Mouse (Mus musculus): ENCODE results near the gene Gpsm2. TPM values are rescaled to one million over a fixed set of nuclear protein-coding genes. Genes with fewer than 3 reads are reported as not detected.

Gene Gpsm2
- polyA plus RNA-seq, 1 experiment = 7.0 TPM

DNA sequence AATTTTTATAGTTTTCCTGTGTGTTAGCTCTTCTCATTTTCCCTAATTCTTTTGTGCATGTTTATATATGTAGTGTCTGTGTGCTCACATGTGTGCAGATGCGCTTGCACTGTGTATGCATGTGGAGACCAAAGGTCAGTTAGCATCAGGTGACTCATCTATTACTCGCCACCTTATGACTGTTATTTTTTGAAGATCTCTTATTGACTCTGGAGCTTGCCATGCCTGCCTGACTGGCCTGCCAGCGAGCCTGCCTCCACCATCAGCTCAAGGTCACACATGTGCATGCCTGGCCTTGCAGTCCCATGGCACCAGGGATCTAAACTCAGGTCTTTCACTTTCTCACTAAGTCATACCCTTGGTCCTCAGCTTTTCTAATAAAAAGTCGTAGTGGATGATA is 81.1 kb downstream of the Gpsm2 start:
- TF ChIP-seq GATA1 (IDR thresholded peaks at IDR 0.05; ENCODE audit: low read length) = no peak

DNA sequence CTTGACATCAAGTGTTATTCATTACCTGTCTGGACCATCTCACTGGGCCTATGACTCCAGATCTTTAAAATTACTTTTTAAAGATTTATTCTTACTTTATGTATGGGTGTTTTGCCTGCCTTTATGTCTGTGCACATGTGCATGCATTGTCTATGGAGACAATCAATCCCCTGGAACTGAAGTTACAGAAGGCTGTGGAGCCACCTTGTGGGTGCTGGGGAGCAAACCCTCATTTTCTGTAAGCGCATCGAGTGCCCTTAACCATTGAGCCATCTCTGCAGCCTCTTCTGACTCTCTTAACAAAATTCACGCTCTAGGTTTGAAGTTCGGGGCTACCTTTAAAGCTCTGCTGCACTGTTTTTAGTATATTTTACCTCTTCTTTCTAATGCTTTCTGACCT is 82.7 kb downstream of the Gpsm2 start:
- TF ChIP-seq GATA1 (IDR thresholded peaks at IDR 0.05; ENCODE audit: low read length) = no peak

DNA sequence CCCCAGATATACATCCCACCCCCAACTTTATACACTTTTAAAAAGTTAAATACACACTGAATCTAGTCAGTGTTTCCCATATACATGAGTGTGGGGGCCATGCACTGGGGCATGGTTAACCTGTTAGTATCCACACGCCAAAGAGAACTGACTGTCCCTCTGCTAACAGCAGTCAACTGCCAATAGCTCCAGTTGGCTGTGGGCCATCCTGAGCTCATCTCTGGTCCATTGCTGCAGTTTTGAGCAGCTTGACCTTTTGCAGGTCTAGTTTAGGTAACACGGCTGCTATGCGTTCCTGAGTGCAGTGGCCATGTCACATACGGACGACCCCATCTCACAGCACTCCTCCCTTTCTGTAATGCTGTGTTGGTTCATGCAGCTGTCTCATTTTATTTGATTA is 87.3 kb downstream of the Gpsm2 start:
- TF ChIP-seq GATA1 (IDR thresholded peaks at IDR 0.05; ENCODE audit: low read length) = no peak

Other genes starting within 250 kb of the Gpsm2 start
- gene 1700013F07Rik, start 188.2 kb downstream of the Gpsm2 start, polyA plus RNA-seq (2012) = not detected in 2 replicates
- gene 5330417C22Rik, start 185.8 kb downstream of the Gpsm2 start, polyA plus RNA-seq (2012) = not detected in 2 replicates
- gene Tmem167b, start 159.8 kb downstream of the Gpsm2 start, polyA plus RNA-seq (2012) = 1.7 and 2.3 TPM in 2 replicates
- gene Taf13, start 150.6 kb downstream of the Gpsm2 start, polyA plus RNA-seq (2012) = 0.35 and 0.38 TPM in 2 replicates
- 1.5 and 1.6 TPM in 2 replicates for gene Wdr47, start 131.0 kb downstream of the Gpsm2 start, polyA plus RNA-seq (2012)
- gene Clcc1, start 68.4 kb downstream of the Gpsm2 start, polyA plus RNA-seq (2012) = 15.5 and 21.0 TPM in 2 replicates
- gene Aknad1, start 17.3 kb upstream of the Gpsm2 start, polyA plus RNA-seq (2012) = not detected in 2 replicates
- gene Stxbp3, start 118.2 kb upstream of the Gpsm2 start, polyA plus RNA-seq (2012) = 9.7 and 11.4 TPM in 2 replicates
- not detected in 2 replicates for gene Fndc7, start 167.7 kb upstream of the Gpsm2 start, polyA plus RNA-seq (2012)
- 110 and 127 TPM in 2 replicates for gene Prpf38b, start 189.4 kb upstream of the Gpsm2 start, polyA plus RNA-seq (2012)
- gene Henmt1, start 217.6 kb upstream of the Gpsm2 start, polyA plus RNA-seq (2012) = 0.03 TPM in 1 of 2 replicates, not detected in the other
- gene Gm9857, start 218.1 kb upstream of the Gpsm2 start, polyA plus RNA-seq (2012) = not detected in 2 replicates

All from G1E-ER4 (cell line).